Mouse (Mus musculus): ENCODE data around the gene Tyrp1. TPM values are rescaled to one million over a fixed set of nuclear protein-coding genes. Genes with fewer than 3 reads are reported as not detected.

The Tyrp1 gene
- total RNA-seq, 2 experiments from 2014 or later: not detected

DNA sequence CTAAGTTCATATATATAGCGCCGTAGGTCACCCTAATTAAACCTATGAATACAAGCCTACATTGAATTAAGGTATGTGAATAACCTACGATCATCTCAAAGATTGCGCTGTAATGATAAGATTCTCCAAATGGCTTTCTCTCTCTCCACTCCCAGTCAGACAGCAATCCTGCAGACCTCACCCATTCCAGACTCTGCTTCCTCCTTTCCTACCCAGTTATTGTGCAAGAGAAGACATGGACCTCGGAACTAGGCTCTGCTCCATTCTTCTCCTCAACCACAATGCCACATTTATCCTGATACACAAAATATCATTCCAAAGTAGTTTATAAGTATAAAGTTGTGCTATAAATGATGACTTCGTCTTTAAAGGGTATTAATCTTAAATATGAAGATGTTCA, 57.1 kb downstream of the Tyrp1 start:
- ATAC-seq (replicated peaks; ENCODE audit: poor library complexity): no peak

- no peak for ATAC-seq (replicated peaks; ENCODE audit: poor library complexity)
Observed at GRCm38 (mm10) chr4:80895278-80895894, 61.5 kb downstream of the Tyrp1 start.

Other genes with a start within 250 kb of the Tyrp1 start
- not detected in 2 replicates for gene Lurap1l, start 76.5 kb downstream of the Tyrp1 start, total RNA-seq (2015)
- gene Lurap1l, start 76.5 kb downstream of the Tyrp1 start, total RNA-seq (2017): not detected in 2 replicates